Mouse (Mus musculus) MEL (cell line): Measurements from ENCODE around the gene Ntn1. TPM values are rescaled to one million over a fixed set of nuclear protein-coding genes. Genes with fewer than 3 reads are reported as not detected.

Experiments used
- DNase-seq: peaks from one replicate; pipeline ENCODE4 v3.0.0; 2011; ENCODE audit warnings: low read depth, low spot score
- H3K27ac ChIP-seq: 2 replicates; pipeline ENCODE4 v1.5.1; 2012; ENCODE audit warnings: low read depth, mild to moderate bottlenecking, control low read depth, low read length, moderate library complexity; ENCODE audit not compliant: control insufficient read depth
- H3K27me3 ChIP-seq, 2 experiments: fragments of 150-350 bp in 1 of 2; sonication (generic) in 1 of 2; 2 replicates each; pipeline ENCODE4 v1.6.1; 2012; ENCODE audit warnings: low read length in 2 of 2, mild to moderate bottlenecking in 2 of 2, improper control_type of control experiment in 1 of 2, moderate library complexity in 1 of 2; ENCODE audit not compliant: insufficient read depth in 2 of 2, control insufficient read depth in 1 of 2
- H3K36me3 ChIP-seq, 2 experiments: 2 replicates each; pipeline ENCODE4 v1.6.1; 2012 to 2014; ENCODE audit warnings: low read length in 2 of 2, improper control_type of control experiment in 1 of 2, inconsistent platforms in 1 of 2, mild to moderate bottlenecking in 1 of 2; ENCODE audit not compliant: insufficient read depth in 2 of 2, control insufficient read depth in 1 of 2
- H3K4me1 ChIP-seq, 2 experiments: fragments of 150-350 bp in 1 of 2; sonication (generic) in 1 of 2; 2 replicates each; pipeline ENCODE4 v1.6.1; 2012; ENCODE audit warnings: low read length in 2 of 2, improper control_type of control experiment in 1 of 2, mild to moderate bottlenecking in 1 of 2; ENCODE audit not compliant: insufficient read depth in 2 of 2, control insufficient read depth in 1 of 2
- H3K4me3 ChIP-seq, 2 experiments: fragments of 150-350 bp in 1 of 2; sonication (generic) in 1 of 2; 2 replicates each; pipeline ENCODE4 v1.5.1; 2012; ENCODE audit warnings: low read depth in 2 of 2, low read length in 2 of 2, mild to moderate bottlenecking in 2 of 2, moderate library complexity in 2 of 2, control low read depth in 1 of 2, improper control_type of control experiment in 1 of 2; ENCODE audit not compliant: control insufficient read depth in 1 of 2, insufficient read depth in 1 of 2
- H3K79me2 ChIP-seq: 2 replicates; pipeline ENCODE4 v1.6.1; 2012; ENCODE audit warnings: mild to moderate bottlenecking, low read length, moderate library complexity; ENCODE audit not compliant: control insufficient read depth, poor library complexity, insufficient read depth
- H3K9ac ChIP-seq: 2 replicates; pipeline ENCODE4 v1.6.1; 2012; ENCODE audit warnings: low read depth, mild to moderate bottlenecking, control low read depth, low read length, moderate library complexity; ENCODE audit not compliant: control insufficient read depth, poor library complexity, severe bottlenecking
- H3K9me3 ChIP-seq: fragments of 150-350 bp; sonication (generic); replicated peaks from 2 replicates; pipeline ENCODE4 v1.6.1; 2012; ENCODE audit warnings: mild to moderate bottlenecking, low read length, improper control_type of control experiment, moderate library complexity; ENCODE audit not compliant: insufficient read depth
- BHLHE40 ChIP-seq: IDR thresholded peaks from 2 replicates; pipeline ENCODE4 v1.6.1; 2012; ENCODE audit warnings: low read depth, mild to moderate bottlenecking, inconsistent platforms, low read length, improper control_type of control experiment, borderline replicate concordance
- CHD1 ChIP-seq: IDR thresholded peaks from 2 replicates; pipeline ENCODE4 v1.6.1; 2012; ENCODE audit warnings: low read depth, mild to moderate bottlenecking, inconsistent platforms, low read length, improper control_type of control experiment
- CHD2 ChIP-seq: IDR thresholded peaks from 2 replicates; pipeline ENCODE4 v1.6.1; 2011; ENCODE audit warnings: low read length, improper control_type of control experiment
- E2F4 ChIP-seq: IDR thresholded peaks from 2 replicates; pipeline ENCODE4 v1.6.1; 2011; ENCODE audit warnings: low read depth, low read length, improper control_type of control experiment, borderline replicate concordance
- ELF1 ChIP-seq: IDR thresholded peaks from 2 replicates; pipeline ENCODE4 v1.6.1; 2014; ENCODE audit warnings: low read depth, mild to moderate bottlenecking, inconsistent platforms, low read length, improper control_type of control experiment, moderate library complexity
- EP300 ChIP-seq, 2 experiments: IDR thresholded peaks; 2 replicates each; pipeline ENCODE4 v1.6.1; 2011; ENCODE audit warnings: improper control_type of control experiment in 2 of 2, low read length in 2 of 2, low read depth in 1 of 2, mild to moderate bottlenecking in 1 of 2
- ETS1 ChIP-seq: IDR thresholded peaks from 2 replicates; pipeline ENCODE4 v1.6.1; 2012; ENCODE audit warnings: low read depth, mild to moderate bottlenecking, inconsistent platforms, low read length, improper control_type of control experiment, moderate library complexity
- GABPA ChIP-seq: IDR thresholded peaks from 2 replicates; pipeline ENCODE4 v1.6.1; 2012; ENCODE audit warnings: low read depth, mild to moderate bottlenecking, inconsistent platforms, low read length, improper control_type of control experiment, moderate library complexity
- GATA1 ChIP-seq: IDR thresholded peaks from 2 replicates; pipeline ENCODE4 v1.6.1; 2011; ENCODE audit warnings: low read depth, low read length, improper control_type of control experiment
- HCFC1 ChIP-seq: IDR thresholded peaks from 2 replicates; pipeline ENCODE4 v1.6.1; 2012; ENCODE audit warnings: low read depth, mild to moderate bottlenecking, inconsistent platforms, low read length, improper control_type of control experiment, moderate library complexity
- JUND ChIP-seq: IDR thresholded peaks from 2 replicates; pipeline ENCODE4 v1.6.1; 2011; ENCODE audit warnings: low read depth, mild to moderate bottlenecking, improper control_type of control experiment, low read length
- KAT2A ChIP-seq: conservative IDR thresholded peaks from 2 replicates; pipeline ENCODE4 v1.6.1; 2012; ENCODE audit warnings: low read depth, low read length, improper control_type of control experiment, inconsistent platforms
- MAFK ChIP-seq: IDR thresholded peaks from 2 replicates; pipeline ENCODE4 v1.6.1; 2011; ENCODE audit warnings: low read depth, mild to moderate bottlenecking, low read length, improper control_type of control experiment, borderline replicate concordance
- MAX ChIP-seq: IDR thresholded peaks from 2 replicates; pipeline ENCODE4 v1.6.1; 2011; ENCODE audit warnings: low read length, improper control_type of control experiment
- MXI1 ChIP-seq: IDR thresholded peaks from 2 replicates; pipeline ENCODE4 v1.6.1; 2011; ENCODE audit warnings: mild to moderate bottlenecking, low read depth, low read length, improper control_type of control experiment
- MYC ChIP-seq: IDR thresholded peaks from 2 replicates; pipeline ENCODE4 v1.6.1; 2011; ENCODE audit warnings: low read depth, mild to moderate bottlenecking, low read length, improper control_type of control experiment, moderate library complexity
- POLR2A ChIP-seq, 2 experiments: IDR thresholded peaks; 2 replicates each; pipeline ENCODE4 v1.6.1; 2011 to 2012; ENCODE audit warnings: low read length in 2 of 2, mild to moderate bottlenecking in 2 of 2, control low read depth in 1 of 2, improper control_type of control experiment in 1 of 2, low read depth in 1 of 2, moderate library complexity in 1 of 2; ENCODE audit not compliant: control insufficient read depth in 1 of 2, insufficient read depth in 1 of 2, poor library complexity in 1 of 2
- POLR2AphosphoS5 ChIP-seq: IDR thresholded peaks from 2 replicates; pipeline ENCODE4 v1.6.1; 2012; ENCODE audit warnings: low read depth, borderline replicate concordance, mild to moderate bottlenecking, inconsistent platforms, low read length, moderate library complexity, mixed read lengths
- RAD21 ChIP-seq: IDR thresholded peaks from 2 replicates; pipeline ENCODE4 v1.6.1; 2011; ENCODE audit warnings: mild to moderate bottlenecking, low read depth, low read length, improper control_type of control experiment
- SIN3A ChIP-seq: IDR thresholded peaks from 2 replicates; pipeline ENCODE4 v1.6.1; 2012; ENCODE audit warnings: low read length, improper control_type of control experiment, inconsistent platforms
- SMC3 ChIP-seq: IDR thresholded peaks from 2 replicates; pipeline ENCODE4 v1.6.1; 2011; ENCODE audit warnings: low read depth, low read length, improper control_type of control experiment
- TAL1 ChIP-seq: IDR thresholded peaks from 2 replicates; pipeline ENCODE4 v1.6.1; 2012; ENCODE audit warnings: mild to moderate bottlenecking, inconsistent platforms, low read length, moderate library complexity, mixed read lengths
- TBP ChIP-seq: IDR thresholded peaks from 2 replicates; pipeline ENCODE4 v1.8.0; 2011; ENCODE audit warnings: low read depth, low read length, improper control_type of control experiment
- TCF12 ChIP-seq: IDR thresholded peaks from 2 replicates; pipeline ENCODE4 v1.6.1; 2014; ENCODE audit warnings: low read depth, mild to moderate bottlenecking, inconsistent platforms, low read length, improper control_type of control experiment, moderate library complexity
- UBTF ChIP-seq: IDR thresholded peaks from 2 replicates; pipeline ENCODE4 v1.6.1; 2012; ENCODE audit warnings: low read depth, mild to moderate bottlenecking, inconsistent platforms, low read length, improper control_type of control experiment, moderate library complexity, borderline replicate concordance; ENCODE audit not compliant: insufficient read depth
- USF1 ChIP-seq: IDR thresholded peaks from 2 replicates; pipeline ENCODE4 v1.6.1; 2014; ENCODE audit warnings: low read depth, mild to moderate bottlenecking, inconsistent platforms, low read length, improper control_type of control experiment, moderate library complexity
- USF2 ChIP-seq, 2 experiments: IDR thresholded peaks; 2 replicates each; pipeline ENCODE4 v1.6.1; 2011 to 2012; ENCODE audit warnings: improper control_type of control experiment in 2 of 2, low read length in 2 of 2, borderline replicate concordance in 1 of 2, inconsistent platforms in 1 of 2, low read depth in 1 of 2, mild to moderate bottlenecking in 1 of 2; ENCODE audit not compliant: insufficient read depth in 1 of 2
- ZC3H11A ChIP-seq: IDR thresholded peaks from 2 replicates; pipeline ENCODE4 v1.6.1; 2012; ENCODE audit warnings: low read depth, mild to moderate bottlenecking, inconsistent platforms, low read length, improper control_type of control experiment
- ZNF384 ChIP-seq: IDR thresholded peaks from 2 replicates; pipeline ENCODE4 v1.6.1; 2012; ENCODE audit warnings: low read depth, mild to moderate bottlenecking, inconsistent platforms, low read length, improper control_type of control experiment
- polyA plus RNA-seq, 2 experiments: library from polyadenylated mRNA; stranded (reverse) in 1 of 2; unstranded in 1 of 2; fragments of >175 nt in 1 of 2; fragments of >200 nt in 1 of 2; gene quantifications; 2 replicates each; pipeline versions ENCODE4 v1.2.1 to v1.2.4; 2012; ENCODE audit warnings: low replicate concordance in 2 of 2, low read depth in 1 of 2; ENCODE audit not compliant: insufficient read length in 2 of 2, insufficient read depth in 1 of 2, missing spikeins in 1 of 2
- total RNA-seq: library from RNA; depleted of rRNA; stranded (reverse); fragments of 300-350 nt; gene quantifications from 2 replicates; pipeline ENCODE4 v1.2.3, GENCODE M21; 2012

Gene Ntn1
- total and polyA plus RNA-seq, 3 experiments: not detected

- DNase-seq: peak; percentile 53
- H3K79me2 ChIP-seq: no peaks in the 10 kb centered on the region
- TF ChIP-seq HCFC1: no peak
- TF ChIP-seq USF2 (IDR thresholded peaks at IDR 0.05; ENCODE audit: borderline replicate concordance in 1 of 2, insufficient read depth in 1 of 2, low read depth in 1 of 2, low read length in 2 of 2): peak in 1 of 2 experiments; percentile 51; a peak in 1 of 4 replicates
- TF ChIP-seq SMC3: no peak
- no peak for TF ChIP-seq JUND
- TF ChIP-seq EP300 (IDR thresholded peaks at IDR 0.05; ENCODE audit: low read depth in 1 of 2, low read length in 2 of 2): peak in 1 of 2 experiments; percentile 66; a peak in 2 of 4 replicates
- no peak for TF ChIP-seq POLR2AphosphoS5
- no peak for TF ChIP-seq CHD1
- no peak for TF ChIP-seq RAD21
- TF ChIP-seq MAX: no peak; the same call in 1 of the 2 replicates
- no peak for TF ChIP-seq E2F4
- no peak for TF ChIP-seq MAFK
- TF ChIP-seq SIN3A: peak; percentile 29; the same call in 1 of the 2 replicates
- TF ChIP-seq ZC3H11A: no peak
- TF ChIP-seq UBTF: no peak
- TF ChIP-seq TCF12: no peak
- TF ChIP-seq TBP: no peak
- no peak for TF ChIP-seq ELF1
- TF ChIP-seq CHD2: no peak
- peak; percentile 89 for TF ChIP-seq USF1
- TF ChIP-seq GATA1: no peak
- no peak for TF ChIP-seq KAT2A
- TF ChIP-seq BHLHE40: no peak
- peak; percentile 52; the same call in 1 of the 2 replicates for TF ChIP-seq MXI1
- no peak for TF ChIP-seq GABPA
- peak; percentile 20; the same call in 1 of the 2 replicates for TF ChIP-seq MYC
- TF ChIP-seq TAL1: no peak
- TF ChIP-seq ETS1: peak; percentile 40; the same call in 1 of the 2 replicates
- TF ChIP-seq POLR2A (IDR thresholded peaks at IDR 0.05; ENCODE audit: control insufficient read depth in 1 of 2, insufficient read depth in 1 of 2, low read depth in 1 of 2, low read length in 2 of 2, poor library complexity in 1 of 2): no peak
- no peak for TF ChIP-seq ZNF384
These were observed 223.2 kb downstream of the Ntn1 start for GRCm38 (mm10) chr11:68177415-68177814.

More at GRCm38 (mm10) chr11:68177415-68177814, 223.2 kb downstream of the Ntn1 start:
- Histone ChIP-seq H3K9ac (no peak overlapping the region), H3K4me1 (peaks cover 4 to 13% of the 10 kb centered on the region in 2 experiments; a peak in 3 of 4 replicates), H3K27ac (peak overlapping the region; percentile 29; the same call in 1 of the 2 replicates), H3K27me3 (no peaks in the 10 kb centered on the region), H3K4me3 (no peak overlapping the region), H3K36me3 (peaks cover 0 to 10% of the 10 kb centered on the region in 2 experiments; a peak in 2 of 4 replicates), H3K9me3 (no peaks in the 10 kb centered on the region)
